Mouse (Mus musculus) G1E (cell line): ENCODE data around the gene Lefty2.

Experiments used
- CTCF ChIP-seq: IDR thresholded peaks from 2 replicates; pipeline ENCODE4 v1.5.1; 2012; ENCODE audit warnings: low read depth, low read length, inconsistent platforms, mixed read lengths
- GATA1 ChIP-seq: IDR thresholded peaks from 2 replicates; pipeline ENCODE4 v1.6.1; 2012; ENCODE audit warnings: borderline replicate concordance, low read length, inconsistent platforms, mixed read lengths
- GATA2 ChIP-seq: IDR thresholded peaks from 2 replicates; pipeline ENCODE4 v1.6.1; 2012; ENCODE audit warnings: low read depth, low read length, inconsistent platforms, borderline replicate concordance

GRCm38 (mm10) chr1:180905307-180905706 lies 12.4 kb downstream of the Lefty2 start:
- no peak for TF ChIP-seq CTCF
- no peak for TF ChIP-seq GATA1
- TF ChIP-seq GATA2, result no peak
